Mouse (Mus musculus) liver, embryonic 14.5 days (tissue): ENCODE measurements at regions not wholly inside any gene's neighbourhood (a gene's known extent, or its start where the extent isn't known, plus 50 kb on each side); places are given as distances from the start of the nearest gene placed in this dataset.

Experiments used
- CTCF ChIP-seq: IDR thresholded peaks from 2 replicates; pipeline ENCODE4 v1.5.1; 2016; ENCODE audit warnings: antibody characterized with exemption, low read depth, control low read depth
- EP300 ChIP-seq: IDR thresholded peaks from 2 replicates; pipeline ENCODE4 v1.6.1; 2016; ENCODE audit warnings: antibody characterized with exemption, low read depth

DNA sequence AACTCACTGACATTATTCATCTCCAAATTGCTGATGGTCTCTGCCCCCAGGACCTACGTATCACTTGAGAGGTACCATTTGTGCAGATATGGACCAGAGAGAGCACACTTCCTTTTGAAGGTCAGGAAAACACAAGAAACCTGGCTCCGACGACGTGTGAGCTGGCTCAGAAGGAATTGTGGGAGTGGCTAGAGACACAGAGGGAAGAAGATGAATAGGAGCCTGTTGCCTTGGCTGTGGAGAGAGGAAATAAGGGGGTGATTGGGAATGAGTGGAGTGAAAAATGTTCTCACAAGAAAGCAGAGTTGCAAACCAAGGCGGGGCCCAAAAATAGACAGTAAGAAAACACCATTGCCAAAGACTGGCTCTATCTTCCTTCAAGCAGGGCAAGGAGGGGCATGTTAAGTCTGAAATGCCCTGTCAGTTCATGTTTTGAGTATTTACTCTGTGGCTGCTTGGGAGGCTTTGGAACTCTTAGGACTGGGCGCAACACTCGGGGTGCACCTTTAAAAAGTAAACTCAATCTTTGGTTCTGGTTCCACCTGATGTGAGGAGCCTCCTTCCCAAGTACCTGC, 111.6 kb upstream of the Mylip start:
- TF ChIP-seq EP300 = no peak
- TF ChIP-seq CTCF = no peak
